Mouse (Mus musculus): ENCODE results near the gene Esrp2.

GRCm38 (mm10) chr8:106108080-106108479, 28.7 kb downstream of the Esrp2 start:
- no peak for TF ChIP-seq GATA1 (IDR thresholded peaks at IDR 0.05; ENCODE audit: low read length)
- no peak for TF ChIP-seq TAL1 (IDR thresholded peaks at IDR 0.05; ENCODE audit: low read length)
